In genomic region chr11:8622668-8623067, GRCm38 (mm10) we compare ENCODE assay signal across 9 mouse cellular contexts. TPM values are rescaled to one million over a fixed set of nuclear protein-coding genes. Genes with fewer than 3 reads are reported as not detected.
DNase-seq lines count a peak whose midpoint lies in the region; ATAC-seq and TF ChIP-seq lines count a peak whose summit lies in the region.
"Had no signal": no experiment of that assay in that cellular context is flagged by ENCODE, and none has a peak within 500 bp of the region (broad histone marks: within the 10 kb centered on the region; RNA-seq: fewer than 3 reads in every experiment).

No protein-coding gene starts in this region.

- H3K27me3 ChIP-seq in kidney, embryonic 16.5 days (ENCODE audit: insufficient read depth, low read length) = no peaks in the 10 kb centered on the region
- no peaks in the 10 kb centered on the region for H3K27me3 ChIP-seq in embryonic facial prominence, embryonic 15.5 days
- no peaks in the 10 kb centered on the region for H3K27me3 ChIP-seq in limb, embryonic 14.5 days (ENCODE audit: control insufficient read depth, insufficient read depth, low read length)

- H3K9ac ChIP-seq in kidney, embryonic 16.5 days (replicated peaks; ENCODE audit: low read length) = no peak overlapping the region
- H3K9ac ChIP-seq in ES-E14 (ENCODE audit: insufficient read depth, low read depth, low read length, poor library complexity, severe bottlenecking) = peak overlapping the region; percentile 31; the same call in 1 of the 2 replicates
- H3K9ac ChIP-seq in embryonic facial prominence, embryonic 15.5 days = no peak overlapping the region
- H3K9ac ChIP-seq in limb, embryonic 14.5 days (ENCODE audit: low read depth, low read length, severe bottlenecking) = peak overlapping the region; percentile 92

- no peak for TF ChIP-seq POLR2A in limb, embryonic 14.5 days (IDR thresholded peaks at IDR 0.05; ENCODE audit: borderline replicate concordance, extremely low read depth, insufficient read depth, insufficient read length)

- no peak for DNase-seq in kidney, postnatal 14 days
- DNase-seq in ES-E14 (ENCODE audit: low read depth, low spot score) = no peak
- peak; percentile 42 for DNase-seq in limb, embryonic 14.5 days (ENCODE audit: low spot score)
- no peak for DNase-seq in frontal cortex, adult 2 months (ENCODE audit: extremely low spot score in 1 of 2, low spot score in 1 of 2)
- no peak for DNase-seq in cerebellum, adult 11 months
- DNase-seq: lung, postnatal 14 days had no signal

- H3K36me3 ChIP-seq in kidney, embryonic 16.5 days (ENCODE audit: insufficient read depth, low read length) = no peaks in the 10 kb centered on the region
- H3K36me3 ChIP-seq in ES-E14 (ENCODE audit: control insufficient read depth, insufficient read depth, low read length, poor library complexity, severe bottlenecking) = no peaks in the 10 kb centered on the region
- H3K36me3 ChIP-seq in embryonic facial prominence, embryonic 15.5 days = no peaks in the 10 kb centered on the region
- peaks cover 1% of the 10 kb centered on the region; the same call in 1 of the 2 replicates for H3K36me3 ChIP-seq in limb, embryonic 14.5 days (ENCODE audit: control insufficient read depth, insufficient read depth, low read length)

- ATAC-seq in kidney, embryonic 16.5 days (ENCODE audit: low FRiP score, low TSS enrichment) = no peak
- no peak for ATAC-seq in embryonic facial prominence, embryonic 15.5 days (ENCODE audit: insufficient number of reproducible peaks, low FRiP score, low TSS enrichment, low read depth)
- no peak for ATAC-seq in limb, embryonic 14.5 days (ENCODE audit: low FRiP score, low read depth)
- ATAC-seq in megakaryocyte, adult 5-6 weeks (ENCODE audit: poor library complexity, severe bottlenecking) = no peak

- H3K4me3 ChIP-seq in kidney, embryonic 16.5 days (ENCODE audit: low read length) = peak overlapping the region; percentile 76
- peak overlapping the region; percentile 74 to 75; a peak in 3 of 4 replicates for H3K4me3 ChIP-seq in ES-E14 (ENCODE audit: insufficient read depth in 1 of 2, low read depth in 1 of 2, low read length in 2 of 2, poor library complexity in 1 of 2, severe bottlenecking in 1 of 2)
- peak overlapping the region; percentile 77 for H3K4me3 ChIP-seq in embryonic facial prominence, embryonic 15.5 days (replicated peaks)
- H3K4me3 ChIP-seq in limb, embryonic 14.5 days (replicated peaks; ENCODE audit: low read length) = peak overlapping the region; percentile 86

- H3K9me3 ChIP-seq in kidney, embryonic 16.5 days (ENCODE audit: low read length) = no peaks in the 10 kb centered on the region
- H3K9me3 ChIP-seq in ES-E14 (ENCODE audit: control insufficient read depth, insufficient read depth, low read depth, low read length) = no peaks in the 10 kb centered on the region
- no peaks in the 10 kb centered on the region for H3K9me3 ChIP-seq in embryonic facial prominence, embryonic 15.5 days (replicated peaks)
- H3K9me3 ChIP-seq in limb, embryonic 14.5 days (ENCODE audit: control insufficient read depth, low read length) = no peaks in the 10 kb centered on the region

- peak overlapping the region; percentile 100 for H3K4me2 ChIP-seq in kidney, embryonic 16.5 days (replicated peaks; ENCODE audit: low read depth, low read length)
- peak overlapping the region; percentile 98 for H3K4me2 ChIP-seq in embryonic facial prominence, embryonic 15.5 days (replicated peaks)
- peak overlapping the region; percentile 97 for H3K4me2 ChIP-seq in limb, embryonic 14.5 days (replicated peaks; ENCODE audit: low read depth, low read length, severe bottlenecking)

- in situ Hi-C loops in ES-E14 (cut with MboI; ENCODE audit: low sequenced_read_pairs in 2 of 2, unreplicated experiment in 2 of 2) = no loop called here

- WGBS in kidney, embryonic 16.5 days = 39% methylated on average over 6 of the region's 6 CpGs
- 22% methylated on average over 6 of the region's 6 CpGs for WGBS in embryonic facial prominence, embryonic 15.5 days
- 19% methylated on average over 6 of the region's 6 CpGs for WGBS in limb, embryonic 14.5 days

- peaks cover 68% of the 10 kb centered on the region for H3K4me1 ChIP-seq in kidney, embryonic 16.5 days (ENCODE audit: insufficient read depth, low read length)
- peaks cover 7 to 21% of the 10 kb centered on the region in 2 experiments for H3K4me1 ChIP-seq in ES-E14 (ENCODE audit: control insufficient read depth in 2 of 2, insufficient read depth in 2 of 2, low read length in 2 of 2, poor library complexity in 1 of 2)
- H3K4me1 ChIP-seq in embryonic facial prominence, embryonic 15.5 days = peaks cover 51% of the 10 kb centered on the region
- peaks cover 59% of the 10 kb centered on the region for H3K4me1 ChIP-seq in limb, embryonic 14.5 days (ENCODE audit: control insufficient read depth, insufficient read depth, low read length)

- H3K27ac ChIP-seq in kidney, embryonic 16.5 days (ENCODE audit: low read length) = no peak overlapping the region
- H3K27ac ChIP-seq in ES-E14 (ENCODE audit: insufficient read depth, low read depth, low read length, poor library complexity, severe bottlenecking) = no peak overlapping the region; the same call in 1 of the 2 replicates
- 0 out of 2 replicates have a peak overlapping the region, but pooled peaks have one; percentile 96 for H3K27ac ChIP-seq in embryonic facial prominence, embryonic 15.5 days (replicated peaks)
- peak overlapping the region; percentile 98 for H3K27ac ChIP-seq in limb, embryonic 14.5 days (replicated peaks; ENCODE audit: low read depth, low read length)

TF ChIP-seq in ES-E14, 5 proteins besides CTCF, POLR2A, EP300 and RAD21:
- TF ChIP-seq CHD2 (IDR thresholded peaks at IDR 0.05; ENCODE audit: low read depth, low read length) = no peak
- TF ChIP-seq MAFK (IDR thresholded peaks at IDR 0.05; ENCODE audit: insufficient read depth, low read depth, low read length) = no peak
- TF ChIP-seq ZNF384 (IDR thresholded peaks at IDR 0.05; ENCODE audit: low read depth, low read length) = no peak
- no peak for TF ChIP-seq ZC3H11A (IDR thresholded peaks at IDR 0.05; ENCODE audit: borderline replicate concordance, low read depth, low read length)
- no peak for TF ChIP-seq HCFC1 (IDR thresholded peaks at IDR 0.05; ENCODE audit: borderline replicate concordance, insufficient read depth, low read length)

RNA-seq across cellular contexts. Expression of gene Tns3, which starts 41.7 kb away (rescaled TPM):
- 31.5 and 32.7 TPM in 2 replicates for polyA plus RNA-seq in kidney, embryonic 16.5 days (2015; fragmentation: Nextera tagmentation; extraction: Ambion mirVana)
- 111 and 133 TPM in 2 replicates for total RNA-seq in ES-E14 (2012; rRNA removed)
- 23.4 and 25.9 TPM in 2 replicates for polyA plus RNA-seq in embryonic facial prominence, embryonic 15.5 days (2015; fragmentation: Nextera tagmentation; extraction: Ambion mirVana)
- polyA plus RNA-seq in limb, embryonic 14.5 days (2012; rRNA removed) = 59.1 and 77.2 TPM in 2 replicates
- 27.4 and 33.3 TPM in 2 replicates for polyA plus RNA-seq in limb, embryonic 14.5 days (2014; fragmentation: Nextera tagmentation; extraction: Ambion mirVana)
- 29.6 and 35.7 TPM in 2 replicates for total RNA-seq in megakaryocyte, adult 5-6 weeks (2015)
- 15.9 and 17.6 TPM in 2 replicates for total RNA-seq in megakaryocyte, adult 5-6 weeks (2017)
- polyA plus RNA-seq in frontal cortex, adult 2 months (2012; rRNA removed) = 25.7 and 27.8 TPM in 2 replicates

Comparison
In these comparisons a context has a peak if more than half of its experiments do, and no peak if none do; other contexts are left out.
1. H3K27ac ChIP-seq: peak in embryonic facial prominence, embryonic 15.5 days (single experiment) and limb, embryonic 14.5 days (single experiment); none in kidney, embryonic 16.5 days (single experiment) and ES-E14 (single experiment).
2. H3K9ac ChIP-seq: peak in ES-E14 (single experiment) and limb, embryonic 14.5 days (single experiment); none in kidney, embryonic 16.5 days (single experiment) and embryonic facial prominence, embryonic 15.5 days (single experiment).
3. Peak in every context shown above with its lines, with median percentiles within 50 percentile points of each other: H3K4me2 ChIP-seq and H3K4me3 ChIP-seq.